Mouse (Mus musculus) heart, adult 2 months (tissue): ENCODE data around the gene Zfp414. TPM values are rescaled to one million over a fixed set of nuclear protein-coding genes. Genes with fewer than 3 reads are reported as not detected.

Experiments used
- DNase-seq, 2 experiments: peaks; one replicate each; pipeline ENCODE4 v3.0.0; 2021
- H3K27ac ChIP-seq: fragments of 200-600 bp; 2 replicates; pipeline ENCODE4 v1.8.1; 2022
- H3K27me3 ChIP-seq: fragments of 200-500 bp; 2 replicates; pipeline ENCODE4 v1.6.1; 2012; ENCODE audit warnings: mild to moderate bottlenecking, low read length, inconsistent platforms, mixed read lengths; ENCODE audit not compliant: control insufficient read depth, insufficient read depth
- H3K36me3 ChIP-seq: fragments of 200-500 bp; 2 replicates; pipeline ENCODE4 v1.6.1; 2012; ENCODE audit warnings: low read length, inconsistent platforms; ENCODE audit not compliant: control insufficient read depth, insufficient read depth
- H3K4me1 ChIP-seq: fragments of 200-500 bp; 2 replicates; pipeline ENCODE4 v1.6.1; 2011; ENCODE audit warnings: low read length; ENCODE audit not compliant: control insufficient read depth, insufficient read depth
- H3K4me3 ChIP-seq: fragments of 200-600 bp; 2 replicates; pipeline ENCODE4 v1.8.1; 2022
- H3K79me2 ChIP-seq: fragments of 200-500 bp; replicated peaks from 2 replicates; pipeline ENCODE4 v1.6.1; 2012; ENCODE audit warnings: mild to moderate bottlenecking, inconsistent platforms, low read length, moderate library complexity, mixed read lengths; ENCODE audit not compliant: control insufficient read depth, insufficient read depth
- H3K9ac ChIP-seq: fragments of 200-500 bp; 2 replicates; pipeline ENCODE4 v1.6.1; 2012; ENCODE audit warnings: low read depth, mild to moderate bottlenecking, control low read depth, inconsistent platforms, low read length, mixed read lengths
- CTCF ChIP-seq: fragments of 200-600 bp; IDR thresholded peaks from 2 replicates; pipeline ENCODE4 v1.8.1; 2022; ENCODE audit warnings: antibody characterized with exemption, mild to moderate bottlenecking, moderate library complexity
- EP300 ChIP-seq: fragments of 200-500 bp; IDR thresholded peaks from 2 replicates; pipeline ENCODE4 v1.6.1; 2011; ENCODE audit warnings: low read depth, low read length, control low read depth; ENCODE audit not compliant: insufficient read depth
- POLR2A ChIP-seq: fragments of 200-500 bp; IDR thresholded peaks from 2 replicates; pipeline ENCODE4 v1.6.1; 2011; ENCODE audit warnings: mild to moderate bottlenecking, low read depth, low read length, control low read depth; ENCODE audit not compliant: insufficient read depth
- WGBS: fragments of 180-500 bp; shearing (Covaris S2); methylation state at CpG from one replicate; pipeline ENCODE4 v1.1.7; 2018; 5-methylcytosine and 5-hydroxymethylcytosine counted together
- intact Hi-C: fragments of 180-260 bp; cut with DNase I; formaldehyde crosslinking; loops from one replicate; pipeline ENCODE4 v1.15.1; 2025
- polyA plus RNA-seq: library from polyadenylated mRNA; depleted of rRNA; stranded (reverse); fragments of >200 nt; gene quantifications from 2 replicates; pipeline ENCODE4 v1.2.3, GENCODE M21; 2012
- total RNA-seq, 2 experiments: library from RNA; stranded (reverse); gene quantifications; 2 replicates each; pipeline ENCODE4 v1.2.3; 2021

Gene Zfp414
- total and polyA plus RNA-seq, 3 experiments, result 7.3 to 28.4 (median 7.7) TPM

- Histone ChIP-seq H3K4me1 (no peaks in the 10 kb centered on the region; the same call in 1 of the 2 replicates), H3K27me3 (no peaks in the 10 kb centered on the region), H3K27ac (no peak within 1 kb of the TSS), H3K79me2 (no peaks in the 10 kb centered on the region), H3K36me3 (no peaks in the 10 kb centered on the region), H3K4me3 (no peak within 1 kb of the TSS), H3K9ac (no peak within 1 kb of the TSS)
- DNase-seq, result peak; percentile 8 to 15
- TF ChIP-seq POLR2A, result no peak
- intact Hi-C loops, result no loop called here
- WGBS, result 50% methylated on average over 4 of the region's 4 CpGs
Observed at GRCm38 (mm10) chr17:33637516-33638276, 8.8 kb downstream of the Zfp414 start, which contains the start of gene Pram1. TSS of gene Pram1 (plus strand) at chr17:33638056.

- TF ChIP-seq EP300, result no peak
- TF ChIP-seq POLR2A, result no peak
- no peak for TF ChIP-seq CTCF
- H3K27ac ChIP-seq, result no peak overlapping the region
- no peaks in the 10 kb centered on the region for H3K36me3 ChIP-seq
- no peaks in the 10 kb centered on the region for H3K79me2 ChIP-seq
- WGBS, result 37% methylated on average over 6 of the region's 6 CpGs
- no peaks in the 10 kb centered on the region for H3K27me3 ChIP-seq
- H3K9ac ChIP-seq, result no peak overlapping the region
- intact Hi-C loops, result no loop called here
- DNase-seq, result no peak
- H3K4me1 ChIP-seq, result no peaks in the 10 kb centered on the region; the same call in 1 of the 2 replicates
- H3K4me3 ChIP-seq, result no peak overlapping the region
Observed at GRCm38 (mm10) chr17:33639743-33640142, 10.9 kb downstream of the Zfp414 start.

GRCm38 (mm10) chr17:33644068-33644467 lies 15.2 kb downstream of the Zfp414 start:
- no peak overlapping the region for H3K27ac ChIP-seq
- no peak for TF ChIP-seq EP300
- TF ChIP-seq POLR2A, result no peak
- TF ChIP-seq CTCF, result no peak
- intact Hi-C loops, result no loop called here
- no peak for DNase-seq
- WGBS, result 93% methylated on average over 4 of the region's 4 CpGs
- no peak overlapping the region for H3K9ac ChIP-seq
- no peaks in the 10 kb centered on the region for H3K36me3 ChIP-seq
- H3K4me1 ChIP-seq, result no peaks in the 10 kb centered on the region
- H3K79me2 ChIP-seq, result no peaks in the 10 kb centered on the region
- no peaks in the 10 kb centered on the region for H3K27me3 ChIP-seq
- no peak overlapping the region for H3K4me3 ChIP-seq

GRCm38 (mm10) chr17:33645073-33645472 lies 16.2 kb downstream of the Zfp414 start:
- no peak for TF ChIP-seq POLR2A
- H3K79me2 ChIP-seq, result no peaks in the 10 kb centered on the region
- H3K27ac ChIP-seq, result no peak overlapping the region
- intact Hi-C loops, result no loop called here
- 84% methylated on average over 8 of the region's 8 CpGs for WGBS
- no peaks in the 10 kb centered on the region for H3K27me3 ChIP-seq
- DNase-seq, result no peak
- no peaks in the 10 kb centered on the region for H3K4me1 ChIP-seq
- H3K4me3 ChIP-seq, result no peak overlapping the region
- H3K9ac ChIP-seq, result no peak overlapping the region
- no peaks in the 10 kb centered on the region for H3K36me3 ChIP-seq

GRCm38 (mm10) chr17:33649781-33650475 lies 21.0 kb downstream of the Zfp414 start:
- H3K79me2 ChIP-seq, result no peaks in the 10 kb centered on the region
- intact Hi-C loops, result no loop called here

GRCm38 (mm10) chr17:33666813-33667212 lies 37.9 kb downstream of the Zfp414 start:
- Histone ChIP-seq H3K4me3 (no peak overlapping the region), H3K79me2 (peaks cover 1% of the 10 kb centered on the region; the same call in 1 of the 2 replicates), H3K36me3 (peaks cover 43% of the 10 kb centered on the region), H3K9ac (no peak overlapping the region), H3K4me1 (peaks cover 2% of the 10 kb centered on the region), H3K27me3 (no peaks in the 10 kb centered on the region), H3K27ac (no peak overlapping the region)
- TF ChIP-seq CTCF (no peak), POLR2A (no peak), EP300 (no peak)
- WGBS, result 47% methylated on average over 3 of the region's 3 CpGs
- no peak for DNase-seq
- intact Hi-C loops, result no loop called here

More at GRCm38 (mm10) chr17:33649781-33650475, 21.0 kb downstream of the Zfp414 start:
- no peak for DNase-seq
- H3K36me3 ChIP-seq, result peaks cover 3% of the 10 kb centered on the region
- H3K27me3 ChIP-seq, result no peaks in the 10 kb centered on the region
- TF ChIP-seq POLR2A, result no peak
- TF ChIP-seq CTCF, result no peak
- TF ChIP-seq EP300, result no peak
- H3K9ac ChIP-seq, result no peak overlapping the region
- WGBS, result 98% methylated on average over 34 of the region's 34 CpGs
- H3K4me3 ChIP-seq, result no peak overlapping the region
- H3K27ac ChIP-seq, result no peak overlapping the region
- no peaks in the 10 kb centered on the region for H3K4me1 ChIP-seq
